Comparison of ENCODE assay signal across 19 mouse cellular contexts in the genomic region with DNA sequence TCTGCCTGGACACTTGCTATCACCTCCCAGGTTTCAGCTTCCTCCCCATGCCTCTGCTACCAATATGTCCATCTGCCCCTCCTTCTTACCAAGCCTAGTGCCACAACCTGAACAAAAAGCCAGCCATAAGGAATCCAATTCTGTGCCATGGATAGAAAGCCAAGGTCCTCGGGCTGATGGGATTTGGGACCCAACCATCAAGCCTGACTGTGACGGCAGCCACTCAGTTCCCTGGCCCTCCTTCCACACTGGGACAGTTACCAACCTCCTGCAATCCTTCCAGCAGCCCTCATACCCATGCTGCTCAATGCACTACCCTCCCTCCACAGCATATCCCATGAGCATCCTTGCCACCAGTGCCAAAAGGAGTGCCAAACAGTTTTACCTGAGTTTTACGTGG. TPM values are rescaled to one million over a fixed set of nuclear protein-coding genes. Genes with fewer than 3 reads are reported as not detected.
DNase-seq lines count a peak whose midpoint lies in the region; ATAC-seq and TF ChIP-seq lines count a peak whose summit lies in the region.
"Had no signal": no experiment of that assay in that cellular context is flagged by ENCODE, and none has a peak within 500 bp of the region (broad histone marks: within the 10 kb centered on the region; RNA-seq: fewer than 3 reads in every experiment).

No protein-coding gene starts in this region.

- ATAC-seq in liver, embryonic 12.5 days = no peak
- ATAC-seq in neural tube, embryonic 15.5 days (ENCODE audit: low FRiP score) = no peak
- ATAC-seq: forebrain, embryonic 13.5 days; hindbrain, postnatal 0 days had no signal

- peak; percentile 56 for DNase-seq in adrenal gland, postnatal 14 days
- DNase-seq in adrenal gland, postnatal 4 days (ENCODE audit: low spot score in 2 of 2) = no peak
- peak; percentile 68 for DNase-seq in left cerebral cortex, postnatal 4 days
- DNase-seq in left cerebral cortex, postnatal 10 days (ENCODE audit: extremely low spot score in 1 of 2, low spot score in 2 of 2) = no peak
- peak; percentile 44 for DNase-seq in heart, adult 8-10 months (ENCODE audit: low spot score)
- DNase-seq in kidney, adult 2 months = no peak
- DNase-seq: embryo, embryonic 11 days; kidney, adult 8-10 months; lung, postnatal 14 days; retina, postnatal 1 day had no signal

- H3K9me3 ChIP-seq in liver, embryonic 12.5 days (replicated peaks) = no peaks in the 10 kb centered on the region
- H3K9me3 ChIP-seq in neural tube, embryonic 15.5 days (replicated peaks) = no peaks in the 10 kb centered on the region
- H3K9me3 ChIP-seq: forebrain, embryonic 13.5 days had no signal

- H3K27me3 ChIP-seq in liver, embryonic 12.5 days (replicated peaks) = peaks cover 28% of the 10 kb centered on the region
- no peaks in the 10 kb centered on the region for H3K27me3 ChIP-seq in neural tube, embryonic 15.5 days (replicated peaks)
- no peaks in the 10 kb centered on the region for H3K27me3 ChIP-seq in kidney, adult 2 months (replicated peaks; ENCODE audit: control insufficient read depth, insufficient read depth, low read length)
- H3K27me3 ChIP-seq: forebrain, embryonic 13.5 days had no signal

- peaks cover 12% of the 10 kb centered on the region for H3K4me1 ChIP-seq in liver, embryonic 12.5 days
- no peaks in the 10 kb centered on the region for H3K4me1 ChIP-seq in neural tube, embryonic 15.5 days
- H3K4me1 ChIP-seq in kidney, adult 2 months (ENCODE audit: control insufficient read depth, insufficient read depth, low read length) = peaks cover 8% of the 10 kb centered on the region; the same call in 1 of the 2 replicates

- TF ChIP-seq POLR2A in kidney, adult 2 months (IDR thresholded peaks at IDR 0.05; ENCODE audit: low read depth, low read length) = no peak

- no peak overlapping the region for H3K4me3 ChIP-seq in liver, embryonic 12.5 days
- no peak overlapping the region for H3K4me3 ChIP-seq in neural tube, embryonic 15.5 days (replicated peaks)
- H3K4me3 ChIP-seq in kidney, adult 2 months (ENCODE audit: insufficient read depth, low read depth, low read length) = no peak overlapping the region
- H3K4me3 ChIP-seq: forebrain, embryonic 13.5 days had no signal

- no peaks in the 10 kb centered on the region for H3K36me3 ChIP-seq in liver, embryonic 12.5 days
- H3K36me3 ChIP-seq in neural tube, embryonic 15.5 days = no peaks in the 10 kb centered on the region
- no peaks in the 10 kb centered on the region for H3K36me3 ChIP-seq in kidney, adult 2 months (ENCODE audit: control insufficient read depth, insufficient read depth, low read length)

- H3K27ac ChIP-seq in liver, embryonic 12.5 days = no peak overlapping the region
- H3K27ac ChIP-seq in neural tube, embryonic 15.5 days (replicated peaks) = no peak overlapping the region
- no peak overlapping the region for H3K27ac ChIP-seq in kidney, adult 2 months (ENCODE audit: insufficient read depth, low read depth, low read length)
- H3K27ac ChIP-seq: forebrain, embryonic 13.5 days; hindbrain, postnatal 0 days; liver, embryonic 14.5 days had no signal

- TF ChIP-seq CTCF in kidney, adult 2 months (conservative IDR thresholded peaks at IDR 0.05; ENCODE audit: insufficient read depth, insufficient read length, low read depth, low read length) = no peak

- WGBS in liver, embryonic 12.5 days (ENCODE audit: insufficient replicate concordance) = 63% methylated on average over 3 of the region's 3 CpGs
- 83% methylated on average over 3 of the region's 3 CpGs for WGBS in neural tube, embryonic 15.5 days
- WGBS in kidney, adult 2 months = 89% methylated on average over 3 of the region's 3 CpGs

- no peak overlapping the region for H3K4me2 ChIP-seq in liver, embryonic 12.5 days
- no peak overlapping the region for H3K4me2 ChIP-seq in neural tube, embryonic 15.5 days
- H3K4me2 ChIP-seq: forebrain, embryonic 13.5 days had no signal

- intact Hi-C loops in left cerebral cortex, postnatal 4 days (cut with DNase I) = no loop called here
- intact Hi-C loops in left cerebral cortex, postnatal 10 days (cut with DNase I) = no loop called here

- no peak overlapping the region for H3K9ac ChIP-seq in liver, embryonic 12.5 days
- H3K9ac ChIP-seq in neural tube, embryonic 15.5 days (replicated peaks) = no peak overlapping the region
- H3K9ac ChIP-seq: forebrain, embryonic 13.5 days; liver, embryonic 14.5 days had no signal

RNA-seq across cellular contexts. Expression of a gene that starts 48.2 kb away (rescaled TPM):
- total RNA-seq in adrenal gland, postnatal 14 days (2021) = 0.26 and 0.44 TPM in 2 replicates
- under 1 TPM; 0.48 to 0.62 TPM for total RNA-seq in adrenal gland, postnatal 4 days (2021)
- not detected for total RNA-seq in left cerebral cortex, postnatal 4 days (2021)
- not detected for total RNA-seq in left cerebral cortex, postnatal 10 days (2021)
- total RNA-seq in heart, adult 8-10 months (2022) = under 1 TPM in 3 of 4 experiments, not detected in 1; 0.16 to 0.60 (median 0.41) TPM
- polyA plus RNA-seq in liver, embryonic 12.5 days (2016; fragmentation: Nextera tagmentation; extraction: Ambion mirVana) = not detected in 2 replicates
- not detected in 2 replicates for polyA plus RNA-seq in neural tube, embryonic 15.5 days (2015; fragmentation: Nextera tagmentation; extraction: Ambion mirVana)
- 0.03 and 0.16 TPM in 2 replicates for polyA plus RNA-seq in kidney, adult 2 months (2012; rRNA removed)
- total RNA-seq: hindbrain, postnatal 0 days; monocyte, adult 5-6 weeks had no signal
- polyA plus RNA-seq: forebrain, embryonic 13.5 days; heart, embryonic 16.5 days; limb, embryonic 11.5 days; neural tube, embryonic 14.5 days had no signal

Comparison
In these comparisons a context has a peak if more than half of its experiments do, and no peak if none do; other contexts are left out.
1. DNase-seq: peak in adrenal gland, postnatal 14 days (single experiment), left cerebral cortex, postnatal 4 days (single experiment) and heart, adult 8-10 months (single experiment); none in adrenal gland, postnatal 4 days (0 of 2), left cerebral cortex, postnatal 10 days (0 of 2) and kidney, adult 2 months (single experiment).